28 mouse cellular contexts compared by ENCODE assay signal in the genomic region with DNA sequence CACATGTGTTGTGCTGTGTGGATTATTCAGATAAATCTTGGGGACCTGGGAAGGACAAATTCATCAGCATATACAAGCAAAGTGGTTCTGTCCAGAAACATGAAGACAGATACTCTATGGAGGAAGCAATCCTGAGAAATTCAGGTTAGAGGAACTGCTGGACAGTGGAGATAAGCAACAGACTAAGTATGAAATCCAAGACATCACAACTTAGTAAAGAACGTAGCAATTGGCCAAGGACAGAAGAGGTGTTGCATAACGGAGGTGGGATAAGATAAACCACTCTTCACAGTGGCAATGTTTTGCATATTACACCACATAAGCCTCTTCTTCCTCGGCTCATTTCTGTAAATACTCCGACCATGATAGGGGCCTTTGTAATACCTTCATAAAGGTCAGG. TPM values are rescaled to one million over a fixed set of nuclear protein-coding genes. Genes with fewer than 3 reads are reported as not detected.
DNase-seq lines count a peak whose midpoint lies in the region; ATAC-seq lines count a peak whose summit lies in the region.
"Had no signal": no experiment of that assay in that cellular context is flagged by ENCODE, and none has a peak within 500 bp of the region (broad histone marks: within the 10 kb centered on the region; RNA-seq: fewer than 3 reads in every experiment).

No protein-coding gene starts in this region.

- H3K4me2 ChIP-seq in intestine, embryonic 16.5 days (ENCODE audit: low read depth, low read length): no peak overlapping the region
- H3K4me2 ChIP-seq: heart, embryonic 11.5 days; hindbrain, embryonic 14.5 days had no signal

- ATAC-seq in frontal cortex, adult (ENCODE audit: low TSS enrichment): 0 out of 2 replicates have a peak, but pooled peaks have one; percentile 10
- ATAC-seq in megakaryocyte progenitor cell, adult 5-6 weeks (replicated peaks; ENCODE audit: poor library complexity): peak; percentile 62
- no peak for ATAC-seq in intestine, embryonic 16.5 days
- ATAC-seq: forebrain, embryonic 14.5 days; forebrain, postnatal 0 days; hindbrain, postnatal 0 days; inflammation-experienced regulatory T-cells, adult 6 months; Patski had no signal

- H3K36me3 ChIP-seq in intestine, embryonic 16.5 days (ENCODE audit: control insufficient read depth, insufficient read depth, low read length): no peaks in the 10 kb centered on the region
- H3K36me3 ChIP-seq: forebrain, embryonic 10.5 days had no signal

- no peak for DNase-seq in frontal cortex, postnatal 36 days (ENCODE audit: low spot score in 2 of 2)
- peak; percentile 22 for DNase-seq in c-Kit-positive CD71-positive TER-119-negative erythroid progenitor cells, embryonic 14.5 days (ENCODE audit: low read depth)
- DNase-seq in heart, postnatal 14 days: no peak
- DNase-seq in spleen, postnatal 36 days (ENCODE audit: low spot score in 2 of 2): no peak
- DNase-seq: adrenal gland, adult 2 months; adrenal gland, postnatal 14 days; B cell, adult 2 months; cerebellum, adult 11-12 months; cerebellum, adult 8-10 months; cerebellum, postnatal 10 days; cerebellum, postnatal 36 days; forebrain, postnatal 0 days; gastrocnemius, postnatal 10 days; gastrocnemius, postnatal 36 days; heart, adult 11 months; heart, postnatal 4 days; kidney, adult 11 months had no signal

- 76% methylated on average over 4 of the region's 4 CpGs for whole genome bisulfite sequencing in intestine, embryonic 16.5 days

- no peak overlapping the region for H3K27ac ChIP-seq in intestine, embryonic 16.5 days (ENCODE audit: low read length)
- H3K27ac ChIP-seq: forebrain, embryonic 10.5 days; hindbrain, embryonic 14.5 days; hindbrain, postnatal 0 days had no signal

- H3K9me3 ChIP-seq in intestine, embryonic 16.5 days (ENCODE audit: control insufficient read depth, low read length): no peaks in the 10 kb centered on the region
- H3K9me3 ChIP-seq: forebrain, embryonic 10.5 days had no signal

- intact Hi-C loops in heart, postnatal 14 days (cut with DNase I): loop anchor here (5.0 kb wide), 1 partner anchor 369 kb away; no protein-coding TSS in a partner anchor

- no peak overlapping the region for H3K9ac ChIP-seq in intestine, embryonic 16.5 days (ENCODE audit: low read depth, low read length)
- H3K9ac ChIP-seq: forebrain, postnatal 0 days; hindbrain, embryonic 14.5 days had no signal

- no peaks in the 10 kb centered on the region for H3K4me1 ChIP-seq in intestine, embryonic 16.5 days (ENCODE audit: control insufficient read depth, insufficient read depth, low read length)
- H3K4me1 ChIP-seq: forebrain, embryonic 10.5 days had no signal

- no peaks in the 10 kb centered on the region for H3K27me3 ChIP-seq in intestine, embryonic 16.5 days (replicated peaks; ENCODE audit: control insufficient read depth, insufficient read depth, low read length)
- H3K27me3 ChIP-seq: CH12.LX, Patski had no signal

- H3K4me3 ChIP-seq in intestine, embryonic 16.5 days (ENCODE audit: low read length): no peak overlapping the region
- H3K4me3 ChIP-seq: forebrain, embryonic 10.5 days had no signal

RNA-seq across cellular contexts. Expression of a gene that starts 10.0 kb away (rescaled TPM):
- not detected in 2 replicates for total RNA-seq in megakaryocyte progenitor cell, adult 5-6 weeks (2015)
- total RNA-seq in megakaryocyte progenitor cell, adult 5-6 weeks (2017): not detected in 2 replicates
- total RNA-seq in heart, postnatal 14 days (2021): 1 to 10 TPM in 1 of 2 experiments, under 1 TPM in 1; 0.10 to 1.4 TPM
- polyA plus RNA-seq in intestine, embryonic 16.5 days (2015; fragmentation: Nextera tagmentation; extraction: Ambion mirVana): 0.10 and 0.12 TPM in 2 replicates
- total RNA-seq: CH12.LX had no signal
- polyA plus RNA-seq: Patski had no signal
